Mouse (Mus musculus): ENCODE data around the gene Tmem246.

The Tmem246 gene

DNA sequence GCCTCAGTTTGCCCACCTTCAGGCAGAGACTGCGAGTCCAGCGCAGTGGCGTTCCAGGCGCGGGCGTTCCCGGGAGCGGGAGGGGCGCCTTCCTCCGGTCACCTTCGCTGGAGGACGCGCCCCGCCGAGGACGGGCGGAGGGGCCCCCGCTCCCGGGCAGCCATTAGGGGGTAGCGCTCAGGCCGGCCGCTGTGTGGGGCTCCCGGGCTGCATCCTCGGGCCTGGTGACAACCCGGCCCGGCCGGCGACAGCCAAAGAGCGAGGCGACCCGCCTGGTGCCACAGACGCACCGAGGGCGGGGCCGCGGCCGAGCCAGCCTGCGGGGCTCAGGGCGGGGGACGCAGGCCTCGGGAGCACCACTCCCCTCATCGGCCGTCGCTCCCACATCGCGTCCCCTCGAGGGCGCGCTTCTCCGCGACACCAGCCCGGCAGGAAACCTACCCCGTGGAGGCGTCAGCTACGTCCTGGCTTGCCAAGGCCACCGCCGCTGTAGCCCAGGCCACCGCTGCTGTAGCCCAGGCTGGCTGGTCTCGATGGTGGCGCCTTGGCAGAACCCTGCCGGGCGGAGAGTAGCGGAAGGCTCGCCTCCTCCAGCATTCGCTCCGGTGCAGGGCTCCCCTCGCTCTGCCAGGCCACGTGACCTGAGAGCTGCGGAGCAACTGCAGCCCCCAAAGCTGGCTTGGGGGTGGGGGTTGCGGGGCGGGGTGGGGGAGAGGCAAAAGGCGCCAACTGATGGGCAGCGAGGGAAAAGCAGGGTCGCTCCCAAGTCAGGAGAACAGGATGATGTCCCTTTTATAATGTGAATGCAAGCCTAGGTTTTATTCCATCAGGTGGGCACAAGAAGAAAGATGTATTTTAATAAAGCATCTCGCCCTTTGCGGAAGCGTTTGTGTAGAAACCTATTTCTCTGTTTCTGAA is at the start of gene Tmem246:
Gene Tmem246 (minus strand): TSS at position 694 of the 918 bp plus-strand sequence.
- peak; percentile 99 for DNase-seq

GRCm38 (mm10) chr4:49639913-49640312 is 42.2 kb upstream of the Tmem246 start:
- DNase-seq: peak; percentile 23

- peak; percentile 86 for DNase-seq
Observed at GRCm38 (mm10) chr4:49637821-49638220, 40.1 kb upstream of the Tmem246 start.

GRCm38 (mm10) chr4:49632139-49632481 is 34.4 kb upstream of the Tmem246 start:
- DNase-seq: no peak

- peak; percentile 99 for DNase-seq
Observed at GRCm38 (mm10) chr4:49631319-49632138, 33.9 kb upstream of the Tmem246 start, which contains the start of gene Rnf20. Rnf20 (plus strand) TSS chr4:49632006.

DNA sequence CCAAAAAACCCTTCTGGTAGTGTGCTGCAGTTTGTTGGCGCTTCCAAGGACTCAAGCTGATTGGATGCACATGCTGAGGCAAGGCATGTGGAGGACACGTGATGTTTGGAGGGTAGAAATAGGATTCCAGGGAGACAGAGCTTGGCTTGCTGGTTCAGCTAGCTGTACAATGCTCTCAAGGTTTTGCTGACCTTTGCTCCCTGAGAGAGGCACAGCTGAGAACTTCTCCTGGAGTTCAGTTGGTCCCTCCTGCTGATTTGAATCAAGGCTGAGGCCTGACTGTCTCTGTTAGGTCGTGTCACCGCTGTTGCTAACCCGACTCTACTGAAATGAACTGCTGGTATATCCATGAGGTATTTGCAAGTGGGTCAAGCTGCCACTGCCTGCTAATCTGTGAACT is 31.3 kb upstream of the Tmem246 start:
- DNase-seq: peak; percentile 72

GRCm38 (mm10) chr4:49626973-49627372 is 29.3 kb upstream of the Tmem246 start:
- peak; percentile 91 for DNase-seq

- peak; percentile 22 for DNase-seq
Observed at GRCm38 (mm10) chr4:49624969-49625368, 27.3 kb upstream of the Tmem246 start.

DNA sequence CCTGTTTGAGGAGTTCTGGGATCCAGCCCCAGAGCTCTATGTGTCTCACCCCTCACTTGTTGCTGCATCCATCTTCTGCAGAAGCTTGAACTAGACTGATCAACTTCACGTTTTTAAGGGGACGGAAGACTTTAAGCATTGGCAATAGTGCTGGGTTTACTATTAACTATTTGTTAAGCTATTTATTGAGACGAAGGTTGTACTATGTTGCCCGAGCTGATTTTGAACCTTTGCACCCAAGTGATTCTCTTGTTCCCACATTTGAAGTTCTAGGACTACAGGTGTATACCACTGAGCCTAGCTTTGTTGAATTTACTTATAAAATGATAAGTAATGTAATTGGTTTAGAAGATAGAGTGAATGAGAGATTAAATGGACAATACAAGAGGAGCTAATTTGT is 26.2 kb upstream of the Tmem246 start:
- peak; percentile 28 for DNase-seq

DNA sequence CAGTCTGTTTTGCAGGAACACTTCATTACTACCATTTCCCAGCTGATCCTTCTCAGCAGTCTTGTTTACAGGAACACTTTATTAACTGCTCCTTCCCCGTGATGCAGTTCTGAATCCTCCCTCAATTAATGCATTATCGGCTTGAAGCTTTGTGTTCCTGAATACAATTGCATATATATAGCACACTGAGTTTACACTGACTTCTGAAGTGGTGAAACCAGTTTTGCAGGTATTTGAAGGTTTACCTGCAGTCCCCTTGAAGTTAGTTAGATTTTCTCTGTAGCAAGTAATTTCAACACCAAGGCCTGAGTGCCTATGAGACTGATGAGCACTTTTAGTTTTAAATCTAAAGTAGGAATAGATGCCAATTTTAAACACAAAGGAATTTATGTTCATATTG is 24.6 kb upstream of the Tmem246 start:
- peak; percentile 37 for DNase-seq

DNA sequence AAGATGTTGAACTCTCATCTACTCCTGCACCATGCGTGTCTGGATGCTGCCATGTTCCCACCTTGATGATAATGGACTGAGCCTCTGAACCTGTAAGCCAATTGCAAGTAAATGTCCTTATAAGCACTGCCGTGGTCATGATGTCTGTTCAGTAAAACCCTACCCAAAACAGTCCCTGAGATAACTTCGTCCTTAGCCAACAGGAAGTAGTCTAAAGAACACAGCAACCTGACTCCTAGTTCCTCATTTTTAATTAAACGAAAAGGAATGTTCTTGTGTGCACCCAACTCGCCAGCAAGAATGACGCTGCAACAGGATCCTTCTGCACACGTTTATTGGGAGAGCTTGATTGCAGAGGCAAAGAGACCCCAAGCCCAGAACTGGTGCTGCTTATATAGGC is 22.2 kb upstream of the Tmem246 start:
- peak; percentile 50 for DNase-seq

- no peak for DNase-seq
Observed at GRCm38 (mm10) chr4:49616924-49617323, 19.2 kb upstream of the Tmem246 start.

- peak; percentile 45 for DNase-seq
Observed at GRCm38 (mm10) chr4:49605459-49605858, 7.8 kb upstream of the Tmem246 start.

GRCm38 (mm10) chr4:49604616-49605015 is 6.9 kb upstream of the Tmem246 start:
- DNase-seq: peak; percentile 74

- DNase-seq: peak; percentile 48
Observed at GRCm38 (mm10) chr4:49604016-49604546, 6.4 kb upstream of the Tmem246 start.

GRCm38 (mm10) chr4:49603161-49603560 is 5.5 kb upstream of the Tmem246 start:
- DNase-seq: peak; percentile 14

DNA sequence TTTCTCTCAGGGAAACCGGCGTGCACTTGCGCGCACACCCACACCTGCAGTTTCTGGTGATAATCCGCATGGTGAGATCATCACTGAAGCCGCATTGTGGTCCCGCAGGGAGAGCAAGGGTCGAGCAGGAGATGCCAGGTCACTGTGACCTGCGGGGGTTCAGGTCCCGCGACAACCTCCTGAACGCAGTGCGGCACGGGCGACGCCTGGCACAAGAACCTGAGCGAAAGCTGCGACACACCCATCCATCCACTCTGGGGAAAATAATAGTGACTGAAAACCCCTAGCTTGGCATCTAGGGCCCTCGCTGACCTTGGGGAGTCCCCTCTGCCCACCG is 862 bp downstream of the Tmem246 start:
- DNase-seq: no peak

- DNase-seq: peak; percentile 11
Observed at GRCm38 (mm10) chr4:49590152-49590551, 7.5 kb downstream of the Tmem246 start.

DNA sequence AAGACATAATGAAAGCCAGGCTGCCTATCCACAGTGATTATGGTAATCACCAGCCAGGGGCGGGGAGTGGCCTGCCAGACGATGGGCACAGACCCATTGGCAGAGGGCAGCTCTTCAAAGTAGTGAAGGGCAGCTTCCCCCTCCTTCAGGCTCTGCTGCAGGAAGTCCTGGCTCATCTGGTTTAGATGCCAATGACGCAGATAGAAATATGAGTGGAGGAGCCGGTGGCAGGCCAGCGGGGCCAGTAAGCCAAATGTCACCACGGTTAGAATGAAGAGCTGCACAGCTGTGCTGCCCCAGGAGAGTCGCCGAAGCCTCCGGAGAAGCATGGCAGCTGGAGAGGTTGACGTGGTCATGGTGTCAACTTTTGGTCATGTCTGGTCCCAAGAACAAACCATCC is 10.9 kb downstream of the Tmem246 start:
- DNase-seq: peak; percentile 94

DNA sequence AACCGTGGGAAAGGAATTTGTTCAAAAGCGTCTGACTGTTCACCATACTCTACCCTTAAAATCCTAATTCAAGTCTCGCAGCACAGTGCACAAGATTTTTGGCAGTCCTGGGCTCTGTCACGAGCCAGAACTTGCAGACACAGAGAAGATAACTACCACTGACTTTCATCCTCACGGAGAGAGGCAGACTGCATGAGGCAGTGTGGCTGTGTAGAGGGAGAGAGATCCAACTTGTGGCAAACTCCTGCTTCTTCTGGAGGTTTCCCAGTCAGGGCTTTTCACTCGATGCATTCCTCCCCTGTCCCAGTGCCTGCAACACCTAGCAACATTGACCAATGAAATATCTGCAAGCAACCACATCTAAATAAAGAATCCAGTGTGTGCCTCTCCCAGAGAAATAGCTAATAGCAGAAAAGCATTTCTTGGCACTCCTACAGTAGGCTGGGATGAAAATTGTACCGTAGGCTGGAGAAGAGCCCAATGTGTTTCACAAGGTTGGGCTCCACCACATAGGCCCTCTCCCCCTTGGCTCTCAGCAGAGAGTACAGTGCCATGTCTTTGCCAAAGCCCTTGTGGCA is 12.1 kb downstream of the Tmem246 start:
- peak; percentile 95 for DNase-seq

GRCm38 (mm10) chr4:49583965-49584831 is 13.5 kb downstream of the Tmem246 start:
- DNase-seq: peak; percentile 63

DNA sequence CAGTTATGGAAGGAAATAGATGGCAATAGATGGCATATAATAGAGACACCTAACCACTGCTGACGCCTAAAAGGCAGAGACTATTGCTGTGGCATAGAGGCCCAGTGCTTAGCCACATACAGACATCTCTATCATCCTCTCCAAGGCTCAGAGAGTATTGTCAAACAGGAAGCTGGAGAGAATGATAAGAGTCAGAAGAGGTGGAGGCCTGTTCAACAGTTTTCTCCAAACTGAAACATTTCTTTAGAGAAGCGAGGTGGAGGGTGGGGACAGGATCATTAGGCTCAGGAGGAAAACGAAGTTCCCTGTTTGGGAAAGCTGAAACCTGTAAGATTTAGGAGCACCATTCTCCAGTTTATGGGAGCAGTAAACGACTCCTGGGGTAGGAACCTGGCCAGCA is 16.4 kb downstream of the Tmem246 start:
- no peak for DNase-seq

All from heart, adult 11 months (tissue).